Comparison of ENCODE assay signal across 8 mouse cellular contexts in genomic region chr2:33869689-33870343, GRCm38 (mm10). TPM values are rescaled to one million over a fixed set of nuclear protein-coding genes. Genes with fewer than 3 reads are reported as not detected.
DNase-seq lines count a peak whose midpoint lies in the region; ATAC-seq lines count a peak whose summit lies in the region.

No protein-coding gene starts in this region.

- no peak for DNase-seq in hindbrain, embryonic 10.5 days (ENCODE audit: low spot score)
- DNase-seq in hindbrain, embryonic 11.5 days (ENCODE audit: low spot score): no peak
- DNase-seq in CD4-positive helper T cell, adult 2 months (ENCODE audit: low read depth, low spot score): peak; percentile 28
- no peak for DNase-seq in right cerebral cortex, postnatal 14 days
- no peak for DNase-seq in left cerebral cortex, adult 9 months (ENCODE audit: low spot score in 2 of 2)

- peaks cover 6% of the 10 kb centered on the region; the same call in 1 of the 2 replicates for H3K27me3 ChIP-seq in hindbrain, embryonic 10.5 days (ENCODE audit: insufficient read depth, poor library complexity, severe bottlenecking)
- H3K27me3 ChIP-seq in hindbrain, embryonic 11.5 days (ENCODE audit: control insufficient read depth, insufficient read depth, low read length): no peaks in the 10 kb centered on the region
- no peaks in the 10 kb centered on the region for H3K27me3 ChIP-seq in embryonic facial prominence, embryonic 13.5 days
- no peaks in the 10 kb centered on the region for H3K27me3 ChIP-seq in liver, embryonic 16.5 days (ENCODE audit: control insufficient read depth, insufficient read depth, low read depth, low read length)

- 74% methylated on average over 10 of the region's 10 CpGs for WGBS in hindbrain, embryonic 10.5 days
- WGBS in hindbrain, embryonic 11.5 days: 81% methylated on average over 10 of the region's 10 CpGs
- WGBS in embryonic facial prominence, embryonic 13.5 days: 76% methylated on average over 10 of the region's 10 CpGs
- 23% methylated on average over 10 of the region's 10 CpGs for WGBS in liver, embryonic 16.5 days (ENCODE audit: insufficient replicate concordance)

- H3K4me2 ChIP-seq in hindbrain, embryonic 11.5 days (replicated peaks; ENCODE audit: low read depth, low read length): no peak overlapping the region
- H3K4me2 ChIP-seq in embryonic facial prominence, embryonic 13.5 days: no peak overlapping the region
- no peak overlapping the region for H3K4me2 ChIP-seq in liver, embryonic 16.5 days (ENCODE audit: low read depth, low read length)

- H3K4me3 ChIP-seq in hindbrain, embryonic 10.5 days: no peak overlapping the region
- no peak overlapping the region for H3K4me3 ChIP-seq in hindbrain, embryonic 11.5 days (ENCODE audit: low read depth, low read length)
- no peak overlapping the region for H3K4me3 ChIP-seq in embryonic facial prominence, embryonic 13.5 days
- no peak overlapping the region for H3K4me3 ChIP-seq in liver, embryonic 16.5 days (ENCODE audit: low read depth, low read length)

- H3K9me3 ChIP-seq in hindbrain, embryonic 10.5 days: peaks cover 11% of the 10 kb centered on the region; the same call in 1 of the 2 replicates
- no peaks in the 10 kb centered on the region for H3K9me3 ChIP-seq in hindbrain, embryonic 11.5 days (ENCODE audit: control insufficient read depth, low read length)
- peaks cover 3% of the 10 kb centered on the region; the same call in 1 of the 2 replicates for H3K9me3 ChIP-seq in embryonic facial prominence, embryonic 13.5 days
- no peaks in the 10 kb centered on the region for H3K9me3 ChIP-seq in liver, embryonic 16.5 days (replicated peaks; ENCODE audit: control insufficient read depth, low read length)

- H3K36me3 ChIP-seq in hindbrain, embryonic 10.5 days: peaks cover 44% of the 10 kb centered on the region
- 0 out of 2 replicates have a peak, but pooled peaks cover 3% of the 10 kb centered on the region for H3K36me3 ChIP-seq in hindbrain, embryonic 11.5 days (ENCODE audit: control insufficient read depth, insufficient read depth, low read length)
- peaks cover 36% of the 10 kb centered on the region for H3K36me3 ChIP-seq in embryonic facial prominence, embryonic 13.5 days
- peaks cover 4% of the 10 kb centered on the region for H3K36me3 ChIP-seq in liver, embryonic 16.5 days (ENCODE audit: control insufficient read depth, insufficient read depth)

- ATAC-seq in hindbrain, embryonic 11.5 days (ENCODE audit: low FRiP score): no peak
- ATAC-seq in embryonic facial prominence, embryonic 13.5 days (ENCODE audit: insufficient number of reproducible peaks, insufficient read depth, low FRiP score, low TSS enrichment, low read depth): no peak
- ATAC-seq in liver, embryonic 16.5 days (ENCODE audit: low read depth): no peak
- no peak for ATAC-seq in erythroid progenitor cell, adult 5-6 weeks (replicated peaks; ENCODE audit: low FRiP score, poor library complexity, severe bottlenecking)

- peak overlapping the region; percentile 47 for H3K27ac ChIP-seq in hindbrain, embryonic 10.5 days
- H3K27ac ChIP-seq in hindbrain, embryonic 11.5 days (ENCODE audit: low read depth, low read length): no peak overlapping the region
- H3K27ac ChIP-seq in embryonic facial prominence, embryonic 13.5 days: 0 out of 2 replicates have a peak overlapping the region, but pooled peaks have one; percentile 41
- H3K27ac ChIP-seq in liver, embryonic 16.5 days (ENCODE audit: low read length): peak overlapping the region; percentile 60

- H3K9ac ChIP-seq in hindbrain, embryonic 11.5 days (ENCODE audit: low read depth, low read length): no peak overlapping the region
- no peak overlapping the region for H3K9ac ChIP-seq in embryonic facial prominence, embryonic 13.5 days
- H3K9ac ChIP-seq in liver, embryonic 16.5 days (ENCODE audit: low read depth, low read length): no peak overlapping the region

- H3K4me1 ChIP-seq in hindbrain, embryonic 10.5 days (replicated peaks): peaks cover 59% of the 10 kb centered on the region
- H3K4me1 ChIP-seq in hindbrain, embryonic 11.5 days (replicated peaks; ENCODE audit: control insufficient read depth, insufficient read depth, low read length): peaks cover 4% of the 10 kb centered on the region; the same call in 1 of the 2 replicates
- peaks cover 31% of the 10 kb centered on the region for H3K4me1 ChIP-seq in embryonic facial prominence, embryonic 13.5 days
- H3K4me1 ChIP-seq in liver, embryonic 16.5 days (ENCODE audit: control insufficient read depth, low read depth, low read length): peaks cover 24% of the 10 kb centered on the region

RNA-seq across cellular contexts. Expression of gene Mvb12b, which starts 17.9 kb away (rescaled TPM):
- polyA plus RNA-seq in hindbrain, embryonic 10.5 days (2016; fragmentation: Nextera tagmentation; extraction: Ambion mirVana): 22.7 and 28.8 TPM in 2 replicates
- polyA plus RNA-seq in hindbrain, embryonic 11.5 days (2014; fragmentation: Nextera tagmentation; extraction: Ambion mirVana): 36.8 and 42.4 TPM in 2 replicates
- polyA plus RNA-seq in embryonic facial prominence, embryonic 13.5 days (2015; fragmentation: Nextera tagmentation; extraction: Ambion mirVana): 23.7 and 25.8 TPM in 2 replicates
- 8.7 and 11.0 TPM in 2 replicates for polyA plus RNA-seq in liver, embryonic 16.5 days (2015; fragmentation: Nextera tagmentation; extraction: Ambion mirVana)
- 53.0 and 81.7 TPM in 2 replicates for total RNA-seq in erythroid progenitor cell, adult 5-6 weeks (2015; ENCODE audit: low replicate concordance)
- total RNA-seq in erythroid progenitor cell, adult 5-6 weeks (2017; ENCODE audit: low replicate concordance): 37.1 and 56.7 TPM in 2 replicates
